Mouse (Mus musculus) kidney, postnatal 36 days (tissue): ENCODE measurements at regions not wholly inside any gene's neighbourhood (a gene's known extent, or its start where the extent isn't known, plus 50 kb on each side); places are given as distances from the start of the nearest gene placed in this dataset.
A peak's percentile ranks its signal among the peaks of the same experiment; 100 is the strongest.

Experiments used
- DNase-seq, 2 experiments: peaks; one replicate each; pipeline ENCODE4 v3.0.0; 2021 to 2022; ENCODE audit warnings: mixed read lengths in 2 of 2

- peak in 1 of 2 experiments; percentile 2 for DNase-seq
These were observed 212.3 kb upstream of the Rbfox1 start for GRCm38 (mm10) chr16:5672871-5673270.

GRCm38 (mm10) chr16:5668403-5668967 lies 216.7 kb upstream of the Rbfox1 start:
- no peak for DNase-seq

- DNase-seq: peak; percentile 35 to 43
These were observed 223.2 kb upstream of the Rbfox1 start for GRCm38 (mm10) chr16:5661918-5662317.

GRCm38 (mm10) chr16:5651551-5651950 lies 233.6 kb upstream of the Rbfox1 start:
- no peak for DNase-seq

DNA sequence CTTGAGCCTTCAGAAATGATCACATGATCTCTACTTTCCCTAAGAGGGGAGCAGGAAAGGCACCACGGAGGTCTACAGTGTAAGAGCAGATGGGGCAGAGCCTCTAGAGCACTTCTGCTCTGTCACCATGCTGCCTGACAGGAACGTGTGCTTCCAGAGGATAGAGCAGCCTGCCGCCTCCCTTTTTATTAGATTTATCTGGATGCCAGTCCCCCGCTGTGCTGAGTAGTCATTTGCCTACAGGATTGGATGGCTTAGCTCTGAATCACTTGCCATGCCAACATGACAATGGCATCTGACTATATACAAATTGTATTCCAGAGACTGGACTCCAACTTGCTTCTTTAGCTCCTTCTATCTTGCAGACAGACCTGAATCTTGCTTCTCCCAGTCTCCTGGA lies 234.2 kb upstream of the Rbfox1 start:
- no peak for DNase-seq

- no peak for DNase-seq
These were observed 245.2 kb upstream of the Rbfox1 start for GRCm38 (mm10) chr16:5639956-5640355.

GRCm38 (mm10) chr16:5629996-5630395 lies 255.2 kb upstream of the Rbfox1 start:
- DNase-seq: no peak

DNA sequence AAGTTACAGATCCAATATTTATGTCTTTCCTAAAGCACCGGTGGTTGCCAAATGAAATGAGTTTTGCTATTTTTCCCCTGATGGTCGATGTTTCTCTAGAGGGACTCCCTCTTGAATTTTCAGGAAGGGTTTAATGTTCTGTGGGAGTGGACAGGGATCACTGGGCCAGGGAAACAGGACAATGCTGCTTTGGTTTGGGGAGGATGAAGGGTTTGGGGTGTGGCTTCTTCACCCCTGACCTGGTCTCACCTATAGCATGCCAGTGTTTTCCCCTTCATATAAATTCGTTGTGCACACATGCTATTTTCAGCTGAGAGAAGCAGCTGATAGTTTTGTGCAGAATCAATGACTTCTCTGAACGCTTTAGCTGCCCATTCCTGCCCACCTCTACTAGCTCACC lies 257.2 kb upstream of the Rbfox1 start:
- DNase-seq: no peak

GRCm38 (mm10) chr16:5627117-5627909 lies 257.8 kb upstream of the Rbfox1 start:
- no peak for DNase-seq

GRCm38 (mm10) chr16:5625159-5625558 lies 260.0 kb upstream of the Rbfox1 start:
- DNase-seq: no peak

- DNase-seq: peak; percentile 5 to 46
These were observed 264.6 kb upstream of the Rbfox1 start for GRCm38 (mm10) chr16:5620566-5620965.

- no peak for DNase-seq
These were observed 268.8 kb upstream of the Rbfox1 start for GRCm38 (mm10) chr16:5616356-5616755.

DNA sequence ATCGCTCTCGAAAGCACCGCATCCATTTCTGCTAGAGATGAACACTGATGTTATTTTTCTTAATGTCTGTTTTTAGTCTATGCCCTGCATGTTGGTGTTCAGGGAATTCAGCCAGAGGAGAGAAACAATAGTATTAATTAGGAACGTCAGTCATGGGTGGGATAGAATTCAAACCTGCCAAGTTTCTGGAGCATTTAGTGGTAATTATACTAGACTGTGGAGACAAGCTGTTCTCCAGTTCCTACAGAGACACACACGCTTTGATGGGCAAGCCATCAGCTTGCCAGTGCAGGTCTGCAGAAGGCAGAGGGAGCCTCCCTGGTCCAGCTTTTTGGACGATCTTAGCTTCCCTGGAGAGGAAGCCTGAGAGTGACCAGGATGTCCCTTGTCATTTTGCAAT lies 289.8 kb upstream of the Rbfox1 start:
- DNase-seq: no peak

GRCm38 (mm10) chr16:5578333-5578732 lies 306.8 kb upstream of the Rbfox1 start:
- DNase-seq: no peak

GRCm38 (mm10) chr16:5572780-5573179 lies 312.4 kb upstream of the Rbfox1 start:
- DNase-seq: no peak

GRCm38 (mm10) chr16:5570619-5571018 lies 314.5 kb upstream of the Rbfox1 start:
- peak in 1 of 2 experiments; percentile 16 for DNase-seq

DNA sequence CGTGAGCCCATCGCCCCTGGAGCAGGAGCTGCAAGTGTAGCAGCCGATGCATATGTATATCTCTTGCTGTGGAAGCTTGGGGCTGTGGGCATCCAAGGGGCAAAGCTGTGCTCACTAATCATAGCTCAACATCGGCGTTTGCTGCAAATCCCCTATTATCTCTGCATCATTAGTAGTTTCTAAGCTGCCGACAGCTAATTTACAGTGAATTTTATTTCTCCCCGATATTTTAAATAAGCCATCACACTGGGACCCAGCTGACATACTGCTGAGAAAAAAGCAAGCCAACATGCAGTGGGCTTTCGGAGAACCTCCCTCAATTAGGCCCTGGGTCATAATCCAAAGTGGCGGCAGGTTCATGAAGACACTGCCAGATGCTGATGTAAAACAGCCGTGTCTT lies 313.3 kb upstream of the Eef2kmt start:
- no peak for DNase-seq

- no peak for DNase-seq
These were observed 293.2 kb upstream of the Eef2kmt start for GRCm38 (mm10) chr16:5549026-5549425.

DNA sequence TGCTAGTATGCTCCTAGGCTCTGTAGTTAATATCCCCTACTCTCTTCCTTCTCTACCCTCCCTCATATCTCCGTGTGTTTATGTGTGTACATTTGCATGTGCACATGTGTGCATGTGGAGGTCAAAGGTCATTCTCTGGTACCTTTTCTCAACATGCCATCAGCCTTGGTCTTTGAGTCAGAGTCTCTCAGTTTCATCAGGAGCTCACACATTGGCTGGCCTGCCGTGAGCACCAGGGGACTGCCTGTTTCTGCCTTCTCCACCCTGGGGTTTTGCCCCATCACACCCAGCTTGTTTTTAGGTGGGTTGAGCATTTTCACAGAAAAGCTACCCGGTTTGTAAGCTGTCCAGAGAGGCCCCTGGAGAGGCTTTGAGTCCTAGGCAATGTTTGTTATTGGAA lies 292.8 kb upstream of the Eef2kmt start:
- no peak for DNase-seq

GRCm38 (mm10) chr16:5546808-5547207 lies 291.0 kb upstream of the Eef2kmt start:
- no peak for DNase-seq

- DNase-seq: no peak
These were observed 290.0 kb upstream of the Eef2kmt start for GRCm38 (mm10) chr16:5545801-5546200.

DNA sequence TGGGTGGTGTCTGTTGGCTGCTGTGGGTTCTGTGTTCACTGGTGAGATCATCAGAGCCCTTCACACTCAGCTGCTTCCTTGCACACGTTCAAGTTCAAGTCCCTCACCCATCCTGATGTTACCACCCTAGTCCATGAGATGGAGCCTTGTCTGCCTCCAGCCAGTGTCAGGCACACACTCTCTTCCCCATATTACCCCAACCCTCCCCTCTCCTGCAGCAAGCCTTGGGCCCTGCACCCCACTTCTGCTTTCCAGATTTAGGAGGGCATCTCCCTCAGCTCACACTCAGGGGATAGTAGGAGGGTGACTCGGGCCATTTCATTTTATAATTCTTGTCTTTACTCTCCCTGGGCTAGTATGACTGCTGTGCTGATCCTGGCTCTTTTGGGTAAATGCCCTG lies 288.7 kb upstream of the Eef2kmt start:
- DNase-seq: no peak

DNA sequence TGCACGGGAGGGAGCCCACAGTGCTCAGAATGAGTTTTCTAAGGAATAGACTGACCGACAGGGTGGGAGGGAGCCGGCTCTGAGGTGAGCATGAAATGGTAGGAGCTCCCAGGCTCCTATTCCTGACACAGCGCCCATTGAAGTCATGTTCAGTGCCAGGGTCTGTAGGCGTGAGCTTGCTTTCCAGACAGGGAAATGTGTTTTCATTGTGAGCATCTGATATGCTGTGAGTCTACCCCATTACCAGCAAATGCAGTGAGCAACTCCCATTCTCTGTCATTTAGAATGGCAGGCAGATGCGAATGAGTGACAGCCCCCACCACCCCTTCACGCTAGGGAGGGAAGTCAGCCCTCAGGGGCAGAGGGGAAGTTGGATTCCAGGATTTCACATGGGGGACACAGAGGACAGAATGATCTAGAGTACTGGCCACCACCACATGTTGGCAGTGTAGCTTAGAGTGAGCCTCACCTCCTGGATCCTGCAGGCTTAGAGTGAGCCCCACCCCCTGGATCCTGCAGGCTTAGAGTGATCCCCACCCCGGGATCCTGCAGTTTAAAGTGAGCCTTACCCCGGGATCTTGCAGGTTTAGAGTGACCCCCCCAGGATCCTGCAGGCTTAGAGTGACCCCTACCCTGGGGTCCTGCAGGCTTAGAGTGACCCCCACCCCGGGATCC lies 283.2 kb upstream of the Eef2kmt start:
- no peak for DNase-seq
